Mouse (Mus musculus) frontal cortex, postnatal 25 days (tissue): ENCODE measurements around the gene Fgd2.

Experiments used
- DNase-seq, 2 experiments: peaks; one replicate each; pipeline ENCODE4 v3.0.0; 2022; ENCODE audit warnings: low spot score in 2 of 2

Fgd2 gene

DNA sequence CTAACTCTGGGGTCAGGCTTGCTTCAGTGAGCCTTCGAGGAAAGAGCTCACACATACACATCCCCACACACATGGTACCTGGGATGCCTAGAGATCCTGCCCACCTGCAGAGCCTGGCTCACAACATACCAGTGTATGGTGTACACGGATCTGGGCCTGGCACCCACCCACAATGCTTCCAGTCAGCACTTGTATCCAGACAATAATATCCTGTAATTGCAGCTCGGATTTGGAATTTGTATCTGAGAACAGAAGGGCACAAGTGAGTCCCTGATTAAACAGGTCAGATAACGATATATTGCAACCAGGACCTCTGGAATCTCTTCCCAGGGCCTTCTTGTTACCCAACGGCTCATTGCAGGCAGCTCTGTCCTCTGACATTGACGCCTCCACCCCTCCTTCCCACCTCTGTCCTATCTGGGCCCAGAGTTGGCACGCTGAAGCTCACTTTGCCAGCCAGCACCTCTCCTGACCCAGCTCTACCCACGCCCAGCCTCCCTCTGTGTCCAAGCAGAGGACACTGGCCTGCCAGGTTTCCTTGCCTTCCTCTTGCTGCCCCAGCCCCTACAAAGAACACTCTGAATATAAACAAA is 62.3 kb downstream of the Fgd2 start:
- no peak for DNase-seq

DNA sequence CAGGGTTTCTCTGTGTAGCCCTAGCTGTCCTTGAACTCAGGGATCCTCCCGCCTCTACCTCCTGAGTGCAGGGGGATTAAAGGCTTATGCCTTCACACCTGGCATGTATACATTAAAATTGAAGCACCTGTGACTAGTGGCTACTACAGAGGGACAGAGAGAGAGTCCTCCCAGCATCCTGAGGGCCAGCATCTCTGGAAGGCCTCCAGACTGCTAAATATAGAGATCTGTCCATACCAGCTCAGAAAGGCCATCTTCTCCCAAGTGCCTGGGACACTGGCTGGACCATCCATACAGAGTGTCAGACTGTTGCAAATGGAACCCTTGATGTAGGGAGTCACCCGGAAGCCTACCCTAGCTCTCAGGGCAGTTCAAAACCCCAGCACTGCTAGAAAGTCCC is 63.3 kb downstream of the Fgd2 start:
- no peak for DNase-seq

DNA sequence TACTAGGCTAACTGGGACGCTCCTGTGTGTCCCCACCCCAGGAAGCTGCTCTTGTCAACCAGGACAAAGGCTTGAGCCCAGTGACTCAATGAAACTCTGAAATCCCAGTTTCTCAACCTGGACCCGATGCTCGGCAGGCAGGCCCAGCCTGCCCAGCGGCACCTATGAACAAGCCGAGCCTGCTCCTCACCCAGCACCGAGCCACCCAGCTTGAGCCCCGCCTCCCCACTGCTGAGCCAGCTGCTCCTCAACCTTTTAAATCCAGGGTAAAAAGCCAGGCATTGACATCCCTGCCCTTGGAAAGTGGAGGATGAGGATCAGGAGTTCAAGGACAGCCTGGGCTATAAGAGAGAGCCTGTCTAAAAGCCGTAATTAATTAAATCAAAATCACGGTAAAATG is 64.6 kb downstream of the Fgd2 start:
- no peak for DNase-seq

DNA sequence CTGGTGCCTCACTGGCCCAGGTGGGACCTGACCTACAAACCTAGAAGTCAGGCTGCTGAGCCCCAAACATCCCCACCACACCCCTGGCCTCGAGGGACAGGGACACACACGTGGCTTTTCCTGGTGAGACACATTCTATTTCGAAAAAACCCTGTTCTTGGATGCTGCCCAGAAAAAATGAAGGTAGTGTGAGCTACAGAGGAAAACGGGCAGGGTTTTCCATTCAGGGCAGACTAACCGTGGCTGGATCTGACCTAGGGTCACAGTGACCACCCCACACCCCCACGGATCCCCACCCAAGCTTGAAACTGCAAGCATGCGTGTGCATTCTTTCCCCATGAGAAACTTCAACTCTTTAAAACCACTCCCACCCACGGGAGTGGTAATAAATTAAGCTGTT is 67.5 kb downstream of the Fgd2 start:
- no peak for DNase-seq

DNA sequence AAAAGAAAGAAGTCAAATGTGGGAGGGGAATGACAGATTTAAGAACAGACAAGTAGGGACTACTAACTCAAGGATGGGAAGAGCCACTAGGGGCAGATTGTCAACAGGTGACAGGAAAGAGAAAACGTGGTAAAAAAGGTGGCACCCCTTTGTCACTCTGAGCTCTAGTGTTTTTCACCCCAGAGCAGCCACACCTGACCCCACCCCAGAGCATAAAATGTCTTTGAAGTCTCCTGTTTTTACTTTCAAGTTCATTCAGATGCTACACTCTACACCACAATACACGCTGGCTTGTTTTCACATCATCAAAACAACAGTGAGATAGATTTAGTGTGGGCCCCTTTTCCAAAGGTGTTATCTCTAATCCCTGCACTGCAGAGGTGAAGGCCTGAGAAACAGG is 68.1 kb downstream of the Fgd2 start:
- DNase-seq: no peak
